Mouse (Mus musculus) heart, embryonic 13.5 days (tissue): ENCODE results near the gene Cbfa2t2. TPM values are rescaled to one million over a fixed set of nuclear protein-coding genes. Genes with fewer than 3 reads are reported as not detected.
A peak's percentile ranks its signal among the peaks of the same experiment; 100 is the strongest.

Source experiments
- ATAC-seq: fragments of 200-750 bp; cut with Nextera tagmentation; 2 replicates; pipeline ENCODE4 v1.8.0; 2017; ENCODE audit warnings: moderate TSS enrichment; ENCODE audit not compliant: insufficient number of reproducible peaks, low FRiP score, low TSS enrichment; ENCODE audit errors: extremely low read depth
- H3K27ac ChIP-seq: fragments of 300-500 bp; sonication (generic); replicated peaks from 2 replicates; pipeline ENCODE4 v1.5.1; 2015; ENCODE audit warnings: moderate library complexity, mild to moderate bottlenecking, inconsistent platforms
- H3K27me3 ChIP-seq: fragments of 300-500 bp; sonication (generic); replicated peaks from 2 replicates; pipeline ENCODE4 v1.6.1; 2015; ENCODE audit warnings: mild to moderate bottlenecking, inconsistent platforms
- H3K36me3 ChIP-seq: fragments of 300-500 bp; sonication (generic); 2 replicates; pipeline ENCODE4 v1.6.1; 2015; ENCODE audit warnings: mild to moderate bottlenecking, inconsistent platforms
- H3K4me1 ChIP-seq: fragments of 300-500 bp; sonication (generic); 2 replicates; pipeline ENCODE4 v1.6.1; 2015; ENCODE audit warnings: inconsistent platforms
- H3K4me2 ChIP-seq: fragments of 300-500 bp; sonication (generic); 2 replicates; pipeline ENCODE4 v1.6.1; 2015; ENCODE audit warnings: inconsistent platforms, mild to moderate bottlenecking, moderate library complexity
- H3K4me3 ChIP-seq: fragments of 300-500 bp; sonication (generic); 2 replicates; pipeline ENCODE4 v1.5.1; 2015; ENCODE audit warnings: moderate library complexity, mild to moderate bottlenecking, inconsistent platforms
- H3K9ac ChIP-seq: fragments of 300-500 bp; sonication (generic); 2 replicates; pipeline ENCODE4 v1.6.1; 2015; ENCODE audit warnings: inconsistent platforms, mild to moderate bottlenecking, moderate library complexity
- H3K9me3 ChIP-seq: fragments of 300-500 bp; sonication (generic); 2 replicates; pipeline ENCODE4 v1.6.1; 2016; ENCODE audit warnings: inconsistent platforms
- WGBS: fragments of 180-500 bp; shearing (Covaris S2); methylation state at CpG from one replicate; pipeline ENCODE4 v1.1.7; 2015; ENCODE audit warnings: mixed read lengths; 5-methylcytosine and 5-hydroxymethylcytosine counted together
- polyA plus RNA-seq: library from polyadenylated mRNA; unstranded; fragments of >200 nt; fragmentation: Nextera tagmentation; extraction: Ambion mirVana; gene quantifications from 2 replicates; pipeline ENCODE4 v1.2.1, GENCODE M21; 2015

Cbfa2t2 gene
- polyA plus RNA-seq, 1 experiment from 2014 or later, result 29.2 TPM

- ATAC-seq, result no peak
- Histone ChIP-seq H3K9me3 (no peaks in the 10 kb centered on the region), H3K4me3 (no peak overlapping the region), H3K27ac (no peak overlapping the region), H3K9ac (no peak overlapping the region), H3K27me3 (no peaks in the 10 kb centered on the region), H3K36me3 (peaks cover 26% of the 10 kb centered on the region), H3K4me1 (peaks cover 2% of the 10 kb centered on the region; the same call in 1 of the 2 replicates), H3K4me2 (no peak overlapping the region)
Measured at GRCm38 (mm10) chr2:154448633-154449032, 12.4 kb downstream of the Cbfa2t2 start.

GRCm38 (mm10) chr2:154452951-154453350 is 16.7 kb downstream of the Cbfa2t2 start:
- Histone ChIP-seq H3K4me1 (peaks cover 35% of the 10 kb centered on the region), H3K27ac (no peak overlapping the region), H3K4me2 (no peak overlapping the region), H3K27me3 (no peaks in the 10 kb centered on the region), H3K9ac (no peak overlapping the region), H3K9me3 (no peaks in the 10 kb centered on the region), H3K36me3 (peaks cover 13% of the 10 kb centered on the region), H3K4me3 (no peak overlapping the region)
- 87% methylated on average over 2 of the region's 2 CpGs for WGBS
- no peak for ATAC-seq

- Histone ChIP-seq H3K9ac (0 out of 2 replicates have a peak overlapping the region, but pooled peaks have one; percentile 19), H3K27ac (peak overlapping the region; percentile 75), H3K4me2 (no peak overlapping the region), H3K36me3 (peaks cover 10% of the 10 kb centered on the region), H3K4me3 (no peak overlapping the region), H3K27me3 (no peaks in the 10 kb centered on the region), H3K4me1 (peaks cover 35% of the 10 kb centered on the region), H3K9me3 (no peaks in the 10 kb centered on the region)
- no peak for ATAC-seq
- WGBS, result 40% methylated on average over 1 of the region's 1 CpGs
Measured at GRCm38 (mm10) chr2:154454099-154454498, 17.8 kb downstream of the Cbfa2t2 start.

GRCm38 (mm10) chr2:154454605-154455004 is 18.3 kb downstream of the Cbfa2t2 start:
- Histone ChIP-seq H3K36me3 (peaks cover 10% of the 10 kb centered on the region), H3K27ac (peak overlapping the region; percentile 75), H3K4me1 (peaks cover 39% of the 10 kb centered on the region), H3K4me2 (no peak overlapping the region), H3K4me3 (no peak overlapping the region), H3K9me3 (no peaks in the 10 kb centered on the region), H3K9ac (no peak overlapping the region), H3K27me3 (no peaks in the 10 kb centered on the region)
- ATAC-seq, result no peak
- 41% methylated on average over 3 of the region's 3 CpGs for WGBS

- WGBS, result 27% methylated on average over 5 of the region's 5 CpGs
- Histone ChIP-seq H3K36me3 (peaks cover 10% of the 10 kb centered on the region), H3K4me1 (peaks cover 47% of the 10 kb centered on the region), H3K27ac (peak overlapping the region; percentile 75), H3K4me3 (no peak overlapping the region), H3K27me3 (no peaks in the 10 kb centered on the region), H3K9ac (no peak overlapping the region), H3K4me2 (peak overlapping the region; percentile 31), H3K9me3 (no peaks in the 10 kb centered on the region)
- ATAC-seq, result no peak
Measured at GRCm38 (mm10) chr2:154455776-154456175, 19.5 kb downstream of the Cbfa2t2 start.

- Histone ChIP-seq H3K4me3 (no peak overlapping the region), H3K4me2 (no peak overlapping the region)
- ATAC-seq, result no peak
Measured at GRCm38 (mm10) chr2:154456621-154457020, 20.3 kb downstream of the Cbfa2t2 start.

GRCm38 (mm10) chr2:154459262-154459661 is 23.0 kb downstream of the Cbfa2t2 start:
- Histone ChIP-seq H3K27me3 (no peaks in the 10 kb centered on the region), H3K36me3 (0 out of 2 replicates have a peak, but pooled peaks cover 3% of the 10 kb centered on the region), H3K9ac (no peak overlapping the region), H3K27ac (no peak overlapping the region), H3K4me2 (no peak overlapping the region), H3K4me3 (no peak overlapping the region), H3K4me1 (peaks cover 71% of the 10 kb centered on the region), H3K9me3 (no peaks in the 10 kb centered on the region)
- no peak for ATAC-seq
- WGBS, result 49% methylated on average over 2 of the region's 2 CpGs

More at GRCm38 (mm10) chr2:154456621-154457020, 20.3 kb downstream of the Cbfa2t2 start:
- Histone ChIP-seq H3K9ac (no peak overlapping the region), H3K36me3 (peaks cover 10% of the 10 kb centered on the region), H3K9me3 (no peaks in the 10 kb centered on the region), H3K27ac (0 out of 2 replicates have a peak overlapping the region, but pooled peaks have one; percentile 75), H3K4me1 (peaks cover 55% of the 10 kb centered on the region), H3K27me3 (no peaks in the 10 kb centered on the region)

- peak; percentile 29; the same call in 1 of the 2 replicates for ATAC-seq
- Histone ChIP-seq H3K27me3 (no peaks in the 10 kb centered on the region), H3K36me3 (0 out of 2 replicates have a peak, but pooled peaks cover 3% of the 10 kb centered on the region), H3K4me3 (no peak overlapping the region), H3K9me3 (no peaks in the 10 kb centered on the region), H3K4me2 (peak overlapping the region; percentile 44), H3K27ac (peak overlapping the region; percentile 63), H3K4me1 (peaks cover 71% of the 10 kb centered on the region), H3K9ac (no peak overlapping the region)
- 23% methylated on average over 4 of the region's 4 CpGs for WGBS
Measured at GRCm38 (mm10) chr2:154459851-154460250, 23.6 kb downstream of the Cbfa2t2 start.

- no peak overlapping the region for H3K4me2 ChIP-seq
- peaks cover 71% of the 10 kb centered on the region for H3K4me1 ChIP-seq
- H3K36me3 ChIP-seq, result peaks cover 8% of the 10 kb centered on the region
- 58% methylated on average over 11 of the region's 11 CpGs for WGBS
- H3K4me3 ChIP-seq, result no peak overlapping the region
- no peaks in the 10 kb centered on the region for H3K27me3 ChIP-seq
- no peak overlapping the region for H3K9ac ChIP-seq
- no peak; the same call in 1 of the 2 replicates for ATAC-seq
- H3K9me3 ChIP-seq, result no peaks in the 10 kb centered on the region
- H3K27ac ChIP-seq, result peak overlapping the region; percentile 63
Measured at GRCm38 (mm10) chr2:154463621-154464198, 27.4 kb downstream of the Cbfa2t2 start.

- Histone ChIP-seq H3K9me3 (no peaks in the 10 kb centered on the region), H3K9ac (no peak overlapping the region), H3K27ac (0 out of 2 replicates have a peak overlapping the region, but pooled peaks have one; percentile 15), H3K36me3 (peaks cover 8% of the 10 kb centered on the region), H3K4me1 (peaks cover 63% of the 10 kb centered on the region), H3K27me3 (no peaks in the 10 kb centered on the region), H3K4me2 (no peak overlapping the region), H3K4me3 (no peak overlapping the region)
- 94% methylated on average over 1 of the region's 1 CpGs for WGBS
- ATAC-seq, result no peak
Measured at GRCm38 (mm10) chr2:154465914-154466335, 29.6 kb downstream of the Cbfa2t2 start.

- H3K36me3 ChIP-seq, result peaks cover 8% of the 10 kb centered on the region
- H3K4me1 ChIP-seq, result peaks cover 53% of the 10 kb centered on the region
- 89% methylated on average over 5 of the region's 5 CpGs for whole genome bisulfite sequencing
- H3K27me3 ChIP-seq, result no peaks in the 10 kb centered on the region
- no peak overlapping the region for H3K9ac ChIP-seq
- H3K9me3 ChIP-seq, result no peaks in the 10 kb centered on the region
- H3K4me2 ChIP-seq, result no peak overlapping the region
- no peak overlapping the region for H3K4me3 ChIP-seq
- H3K27ac ChIP-seq, result no peak overlapping the region
- ATAC-seq, result no peak
Measured at GRCm38 (mm10) chr2:154467139-154467538, 30.9 kb downstream of the Cbfa2t2 start.
